Mouse (Mus musculus) intestine, postnatal 0 days (tissue): ENCODE data around the gene Psmd9. TPM values are rescaled to one million over a fixed set of nuclear protein-coding genes. Genes with fewer than 3 reads are reported as not detected.
A peak's percentile ranks its signal among the peaks of the same experiment; 100 is the strongest.

ENCODE experiments used
- ATAC-seq: fragments of 200-750 bp; cut with Nextera tagmentation; 2 replicates; pipeline ENCODE4 v1.8.0; 2017; ENCODE audit warnings: mild to moderate bottlenecking, moderate TSS enrichment, moderate library complexity
- H3K27ac ChIP-seq: fragments of 300-500 bp; sonication (generic); 2 replicates; pipeline ENCODE4 v1.5.1; 2014; ENCODE audit warnings: mild to moderate bottlenecking, low read depth, low read length, moderate library complexity
- H3K27me3 ChIP-seq: fragments of 300-500 bp; sonication (generic); replicated peaks from 2 replicates; pipeline ENCODE4 v1.6.1; 2014; ENCODE audit warnings: low read length, mixed read lengths; ENCODE audit not compliant: control insufficient read depth, insufficient read depth
- H3K36me3 ChIP-seq: fragments of 300-500 bp; sonication (generic); 2 replicates; pipeline ENCODE4 v1.6.1; 2014; ENCODE audit warnings: mild to moderate bottlenecking, moderate library complexity; ENCODE audit not compliant: control insufficient read depth, insufficient read depth
- H3K4me1 ChIP-seq: fragments of 300-500 bp; sonication (generic); replicated peaks from 2 replicates; pipeline ENCODE4 v1.6.1; 2014; ENCODE audit warnings: antibody characterized with exemption, low read length, mixed read lengths; ENCODE audit not compliant: control insufficient read depth, insufficient read depth
- H3K4me2 ChIP-seq: fragments of 300-500 bp; sonication (generic); replicated peaks from 2 replicates; pipeline ENCODE4 v1.6.1; 2014; ENCODE audit warnings: low read depth, mild to moderate bottlenecking, moderate library complexity
- H3K4me3 ChIP-seq: fragments of 300-500 bp; sonication (generic); 2 replicates; pipeline ENCODE4 v1.5.1; 2014; ENCODE audit warnings: low read depth, low read length
- H3K9ac ChIP-seq: fragments of 300-500 bp; sonication (generic); 2 replicates; pipeline ENCODE4 v1.6.1; 2014; ENCODE audit warnings: mild to moderate bottlenecking, low read depth, low read length
- H3K9me3 ChIP-seq: fragments of 300-500 bp; sonication (generic); 2 replicates; pipeline ENCODE4 v1.6.1; 2016; ENCODE audit warnings: mixed run types; ENCODE audit not compliant: control insufficient read depth
- CTCF ChIP-seq: sonication (generic); IDR thresholded peaks from 2 replicates; pipeline ENCODE4 v1.5.1; 2016; ENCODE audit warnings: low read depth, mild to moderate bottlenecking, control low read depth, antibody characterized with exemption, moderate library complexity
- WGBS: fragments of 180-500 bp; shearing (Covaris S2); extraction: QIAGEN DNeasy Blood & Tissue Kit; methylation state at CpG from one replicate; pipeline ENCODE4 v1.1.7; 2014; 5-methylcytosine and 5-hydroxymethylcytosine counted together
- polyA plus RNA-seq: library from polyadenylated mRNA; unstranded; fragments of >200 nt; fragmentation: Nextera tagmentation; extraction: Ambion mirVana; gene quantifications from 2 replicates; pipeline ENCODE4 v1.2.1, GENCODE M21; 2015

The Psmd9 gene
- polyA plus RNA-seq, 1 experiment from 2014 or later = 50.9 TPM

GRCm38 (mm10) chr5:123277342-123277701 is 108.1 kb downstream of the Psmd9 start:
- ATAC-seq = no peak
- H3K4me2 ChIP-seq = no peak overlapping the region
- WGBS = 55% methylated on average over 7 of the region's 7 CpGs

DNA sequence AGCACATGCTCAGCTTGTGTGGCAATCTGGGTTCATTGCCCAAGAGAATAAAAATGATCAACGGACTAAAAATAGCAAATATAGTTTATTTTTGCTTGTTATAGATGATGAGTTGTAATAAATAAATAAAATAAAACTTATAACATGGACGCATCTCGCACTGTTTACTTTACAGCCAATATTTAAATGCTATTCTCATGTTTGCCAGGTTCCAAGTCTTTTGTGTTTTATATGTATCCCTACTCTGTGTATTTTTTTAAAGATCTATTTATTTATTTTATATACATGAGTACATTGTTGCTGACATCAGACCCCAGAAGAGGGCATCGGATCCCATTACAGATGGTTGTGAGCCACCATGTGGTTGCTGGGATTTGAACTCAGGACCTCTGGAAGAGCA is 108.5 kb downstream of the Psmd9 start:
- no peak overlapping the region for H3K9ac ChIP-seq
- no peak overlapping the region for H3K4me2 ChIP-seq
- no peaks in the 10 kb centered on the region for H3K27me3 ChIP-seq
- H3K9me3 ChIP-seq = no peaks in the 10 kb centered on the region
- no peaks in the 10 kb centered on the region for H3K4me1 ChIP-seq
- H3K27ac ChIP-seq = no peak overlapping the region
- no peak for TF ChIP-seq CTCF
- 72% methylated on average over 4 of the region's 4 CpGs for WGBS
- no peak for ATAC-seq
- no peaks in the 10 kb centered on the region for H3K36me3 ChIP-seq
- H3K4me3 ChIP-seq = no peak overlapping the region

More at GRCm38 (mm10) chr5:123277342-123277701, 108.1 kb downstream of the Psmd9 start:
- H3K36me3 ChIP-seq = no peaks in the 10 kb centered on the region
- H3K4me1 ChIP-seq = no peaks in the 10 kb centered on the region
- no peak for TF ChIP-seq CTCF
- H3K27me3 ChIP-seq = no peaks in the 10 kb centered on the region
- no peaks in the 10 kb centered on the region for H3K9me3 ChIP-seq
- H3K27ac ChIP-seq = no peak overlapping the region
- no peak overlapping the region for H3K9ac ChIP-seq
- H3K4me3 ChIP-seq = no peak overlapping the region

GRCm38 (mm10) chr5:123279248-123279647 is 110.0 kb downstream of the Psmd9 start:
- Histone ChIP-seq H3K36me3 (no peaks in the 10 kb centered on the region), H3K4me2 (no peak overlapping the region), H3K4me3 (no peak overlapping the region), H3K4me1 (no peaks in the 10 kb centered on the region), H3K27me3 (no peaks in the 10 kb centered on the region), H3K9me3 (no peaks in the 10 kb centered on the region), H3K9ac (no peak overlapping the region), H3K27ac (no peak overlapping the region)
- WGBS = 93% methylated on average over 4 of the region's 4 CpGs
- ATAC-seq = no peak
- TF ChIP-seq CTCF = no peak

DNA sequence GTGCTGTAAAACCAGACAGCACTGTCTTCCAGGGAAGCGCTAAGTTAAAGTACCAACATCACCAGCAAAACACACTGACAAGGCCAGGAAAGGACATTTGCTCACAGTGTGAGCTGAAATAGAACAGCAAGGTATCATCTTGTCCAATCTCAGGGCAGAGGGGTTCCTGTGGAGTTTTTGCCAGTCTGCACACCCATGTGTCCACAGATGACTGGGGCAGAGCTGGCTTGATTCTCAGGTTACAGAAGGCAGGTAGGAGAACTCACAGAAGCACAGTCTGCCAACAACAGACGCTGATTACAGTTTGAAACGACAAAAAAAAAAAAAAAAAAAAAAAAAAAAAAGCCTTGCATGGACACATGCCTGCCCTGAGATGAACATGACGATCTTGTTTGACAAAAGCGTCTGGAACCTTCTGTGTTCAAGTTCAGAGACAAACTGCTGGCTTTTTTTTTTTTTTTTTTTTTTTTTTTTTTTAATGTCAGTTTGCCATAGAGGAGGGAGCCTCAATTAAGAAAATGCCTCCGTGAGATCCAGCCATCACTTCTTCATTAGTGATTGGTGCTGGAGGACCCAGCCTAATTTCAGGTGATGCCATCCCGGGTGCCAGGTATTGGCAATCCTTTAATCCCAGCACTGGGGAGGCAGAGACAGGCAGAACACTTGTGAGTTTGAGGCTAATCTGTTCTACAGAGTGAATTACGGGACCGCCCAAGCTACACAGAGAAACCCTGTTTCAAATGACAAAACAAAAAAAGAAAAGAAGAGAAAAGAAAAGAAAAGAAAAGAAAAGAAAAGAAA is 112.3 kb downstream of the Psmd9 start:
- no peak for ATAC-seq
- Histone ChIP-seq H3K9me3 (no peaks in the 10 kb centered on the region), H3K9ac (no peak overlapping the region), H3K27me3 (no peaks in the 10 kb centered on the region), H3K27ac (no peak overlapping the region), H3K4me1 (no peaks in the 10 kb centered on the region), H3K4me3 (no peak overlapping the region), H3K36me3 (no peaks in the 10 kb centered on the region), H3K4me2 (no peak overlapping the region)
- no peak for TF ChIP-seq CTCF
- 71% methylated on average over 9 of the region's 9 CpGs for WGBS

- Histone ChIP-seq H3K27me3 (no peaks in the 10 kb centered on the region), H3K4me2 (no peak overlapping the region), H3K4me3 (no peak overlapping the region), H3K4me1 (no peaks in the 10 kb centered on the region), H3K27ac (no peak overlapping the region), H3K36me3 (no peaks in the 10 kb centered on the region), H3K9me3 (no peaks in the 10 kb centered on the region), H3K9ac (no peak overlapping the region)
- peak; percentile 72 for TF ChIP-seq CTCF
- no peak for ATAC-seq
- WGBS = 38% methylated on average over 8 of the region's 8 CpGs
Observed at GRCm38 (mm10) chr5:123285174-123285573, 116.0 kb downstream of the Psmd9 start.

DNA sequence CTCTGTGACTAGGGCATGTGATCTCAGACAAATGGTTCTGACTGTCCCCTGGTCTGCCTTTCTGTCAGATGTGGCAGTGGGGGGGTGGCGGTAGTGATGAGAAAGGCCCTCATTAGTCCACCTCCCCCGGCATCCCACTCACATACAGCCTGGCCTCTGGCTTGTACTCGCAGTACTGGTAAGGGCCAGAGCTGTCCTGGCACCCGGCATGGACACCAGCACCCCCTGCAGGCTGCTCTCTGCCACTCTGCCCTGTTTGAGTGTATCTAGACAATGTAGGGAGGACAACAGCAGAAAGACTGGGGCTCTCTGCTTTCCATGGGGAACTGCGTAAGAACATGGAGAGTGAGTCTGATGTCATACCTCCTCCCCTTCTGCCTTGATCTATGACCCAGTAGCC is 118.9 kb downstream of the Psmd9 start:
- H3K36me3 ChIP-seq = no peaks in the 10 kb centered on the region
- ATAC-seq = no peak
- WGBS = 82% methylated on average over 5 of the region's 5 CpGs
- H3K4me2 ChIP-seq = no peak overlapping the region
- TF ChIP-seq CTCF = peak; percentile 51
- no peak overlapping the region for H3K4me3 ChIP-seq
- no peak overlapping the region for H3K27ac ChIP-seq
- no peaks in the 10 kb centered on the region for H3K4me1 ChIP-seq
- H3K27me3 ChIP-seq = no peaks in the 10 kb centered on the region
- no peaks in the 10 kb centered on the region for H3K9me3 ChIP-seq
- H3K9ac ChIP-seq = no peak overlapping the region
